Mouse (Mus musculus) heart, embryonic 10.5 days (tissue): Measurements from ENCODE around the gene Elmo1. TPM values are rescaled to one million over a fixed set of nuclear protein-coding genes. Genes with fewer than 3 reads are reported as not detected.

Experiments used
- DNase-seq: peaks from one replicate; pipeline ENCODE4 v3.0.0-alpha.2; 2017; ENCODE audit warnings: low spot score
- H3K27ac ChIP-seq: fragments of 300-500 bp; sonication (generic); 2 replicates; pipeline ENCODE4 v1.5.1; 2016; ENCODE audit warnings: mild to moderate bottlenecking
- H3K27me3 ChIP-seq: fragments of 300-500 bp; sonication (generic); 2 replicates; pipeline ENCODE4 v1.6.1; 2016; ENCODE audit warnings: mild to moderate bottlenecking; ENCODE audit not compliant: poor library complexity, insufficient read depth, severe bottlenecking
- H3K36me3 ChIP-seq: fragments of 300-500 bp; sonication (generic); 2 replicates; pipeline ENCODE4 v1.6.1; 2016; ENCODE audit warnings: mild to moderate bottlenecking, moderate library complexity
- H3K4me1 ChIP-seq: fragments of 300-500 bp; sonication (generic); 2 replicates; pipeline ENCODE4 v1.6.1; 2016; ENCODE audit warnings: mild to moderate bottlenecking
- H3K4me3 ChIP-seq: fragments of 300-500 bp; sonication (generic); 2 replicates; pipeline ENCODE4 v1.5.1; 2016; ENCODE audit warnings: mild to moderate bottlenecking, moderate library complexity
- H3K9me3 ChIP-seq: fragments of 300-500 bp; sonication (generic); 2 replicates; pipeline ENCODE4 v1.6.1; 2016; ENCODE audit warnings: mild to moderate bottlenecking, moderate library complexity
- WGBS: fragments of 180-500 bp; shearing (Covaris S2); methylation state at CpG from one replicate; pipeline ENCODE4 v1.1.7; 2016; 5-methylcytosine and 5-hydroxymethylcytosine counted together
- polyA plus RNA-seq: library from polyadenylated mRNA; unstranded; fragments of >200 nt; fragmentation: Nextera tagmentation; extraction: Ambion mirVana; gene quantifications from 2 replicates; pipeline ENCODE4 v1.2.1, GENCODE M21; 2016

The Elmo1 gene
- polyA plus RNA-seq, 1 experiment from 2014 or later, result 9.4 TPM

DNA sequence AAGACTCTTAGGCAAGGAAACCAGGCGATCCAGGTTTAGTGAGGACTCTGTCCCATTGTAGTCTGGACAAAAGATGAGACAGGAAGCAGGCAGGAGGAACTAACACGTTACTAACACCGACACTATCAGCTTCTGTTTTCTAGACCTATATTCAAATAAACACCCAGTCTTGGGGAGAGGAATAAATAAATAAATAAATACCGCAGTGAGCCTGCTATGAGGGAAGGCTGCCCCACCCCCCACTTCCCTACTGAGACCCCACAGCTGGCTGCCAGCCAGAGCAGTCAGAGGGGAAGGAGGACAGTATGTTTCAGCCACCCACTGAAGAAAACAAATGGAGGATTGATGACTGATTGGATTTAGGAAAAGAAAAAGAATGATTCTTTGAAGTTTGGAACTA, 9.2 kb downstream of the Elmo1 start:
- peak overlapping the region; percentile 9; the same call in 1 of the 2 replicates for H3K27ac ChIP-seq
- no peaks in the 10 kb centered on the region for H3K36me3 ChIP-seq
- WGBS, result 6% methylated on average over 4 of the region's 4 CpGs
- H3K4me1 ChIP-seq, result peaks cover 32% of the 10 kb centered on the region
- no peak for DNase-seq
- no peaks in the 10 kb centered on the region for H3K9me3 ChIP-seq
- no peaks in the 10 kb centered on the region; the same call in 1 of the 2 replicates for H3K27me3 ChIP-seq
- H3K4me3 ChIP-seq, result no peak overlapping the region

DNA sequence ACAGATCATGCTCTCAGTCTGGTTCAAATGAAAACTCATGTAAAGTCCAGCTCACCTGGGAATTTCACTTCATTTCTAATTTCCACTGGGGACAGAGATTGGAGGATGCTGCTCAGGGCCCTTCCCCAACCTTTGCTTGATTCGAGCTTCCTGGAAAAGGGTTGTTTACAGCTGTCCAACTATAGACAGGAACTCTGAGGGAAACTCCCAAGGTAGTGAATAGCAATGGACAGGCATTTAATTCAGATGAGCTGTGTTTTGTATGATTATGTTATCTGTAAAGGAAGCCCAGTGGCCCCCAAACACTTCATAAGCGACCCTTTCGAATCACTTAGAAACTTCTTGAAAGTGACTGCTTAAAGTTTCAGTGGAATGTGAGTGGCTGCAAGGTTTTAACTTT, 10.0 kb downstream of the Elmo1 start:
- 50% methylated on average over 3 of the region's 3 CpGs for WGBS
- no peak for DNase-seq
- Histone ChIP-seq H3K4me3 (no peak overlapping the region), H3K9me3 (no peaks in the 10 kb centered on the region), H3K27me3 (peaks cover under 1% of the 10 kb centered on the region; the same call in 1 of the 2 replicates), H3K4me1 (peaks cover 32% of the 10 kb centered on the region), H3K27ac (no peak overlapping the region), H3K36me3 (no peaks in the 10 kb centered on the region)

DNA sequence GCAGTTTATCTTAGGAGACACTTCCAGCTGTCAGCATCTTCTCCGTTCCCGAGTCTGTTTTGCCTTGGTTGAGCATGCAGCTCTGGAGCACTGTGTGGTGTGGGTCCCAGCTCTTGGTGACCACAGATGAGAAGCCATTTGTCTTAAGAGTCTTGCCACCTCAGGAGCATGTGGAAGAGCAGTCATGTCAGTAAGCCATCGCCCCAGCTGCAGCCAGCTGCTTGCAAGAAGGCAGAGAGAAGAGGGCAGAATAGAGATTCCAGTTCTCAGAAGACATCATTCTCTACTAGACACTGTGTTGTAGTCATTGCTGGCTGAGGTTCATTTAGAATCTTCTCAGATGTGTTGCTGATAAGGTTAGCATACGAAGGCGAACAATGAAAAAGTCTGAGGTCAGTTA, 11.3 kb downstream of the Elmo1 start:
- Histone ChIP-seq H3K4me3 (peak overlapping the region; percentile 10; the same call in 1 of the 2 replicates), H3K27me3 (peaks cover 6% of the 10 kb centered on the region; the same call in 1 of the 2 replicates), H3K36me3 (no peaks in the 10 kb centered on the region), H3K4me1 (peaks cover 32% of the 10 kb centered on the region), H3K27ac (no peak overlapping the region), H3K9me3 (no peaks in the 10 kb centered on the region)
- 43% methylated on average over 5 of the region's 5 CpGs for WGBS
- DNase-seq, result no peak

GRCm38 (mm10) chr13:20104791-20105190, 14.4 kb downstream of the Elmo1 start:
- WGBS, result 59% methylated on average over 2 of the region's 2 CpGs
- no peaks in the 10 kb centered on the region for H3K36me3 ChIP-seq
- 0 out of 2 replicates have a peak, but pooled peaks cover 6% of the 10 kb centered on the region for H3K27me3 ChIP-seq
- H3K4me1 ChIP-seq, result peaks cover 30% of the 10 kb centered on the region
- H3K4me3 ChIP-seq, result no peak overlapping the region
- DNase-seq, result no peak
- H3K9me3 ChIP-seq, result no peaks in the 10 kb centered on the region
- no peak overlapping the region for H3K27ac ChIP-seq

DNA sequence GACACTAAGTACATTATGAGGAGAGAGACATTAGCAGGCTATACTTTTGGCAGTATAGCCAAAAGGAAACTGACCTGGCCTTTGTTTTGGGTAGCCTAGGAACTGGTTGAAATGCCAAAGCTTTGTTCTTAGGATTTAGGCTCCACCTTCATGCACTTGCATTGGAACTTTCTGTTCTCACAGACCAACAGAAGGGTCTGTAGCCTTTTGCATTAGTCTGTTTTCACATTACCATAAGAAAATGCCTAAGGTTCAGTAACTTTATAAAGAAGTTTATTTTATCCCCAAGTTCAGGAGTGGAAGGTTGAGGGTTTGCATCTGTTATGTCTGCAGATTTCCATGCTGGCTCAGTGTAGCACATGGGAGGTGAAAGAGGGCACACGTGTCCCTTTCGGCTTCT, 15.6 kb downstream of the Elmo1 start:
- 88% methylated on average over 2 of the region's 2 CpGs for WGBS
- H3K36me3 ChIP-seq, result no peaks in the 10 kb centered on the region
- H3K27me3 ChIP-seq, result 0 out of 2 replicates have a peak, but pooled peaks cover 6% of the 10 kb centered on the region
- no peak for DNase-seq
- no peaks in the 10 kb centered on the region for H3K9me3 ChIP-seq
- no peak overlapping the region for H3K4me3 ChIP-seq
- H3K4me1 ChIP-seq, result peaks cover 28% of the 10 kb centered on the region
- H3K27ac ChIP-seq, result no peak overlapping the region

GRCm38 (mm10) chr13:20107953-20108498, 17.6 kb downstream of the Elmo1 start:
- Histone ChIP-seq H3K27me3 (0 out of 2 replicates have a peak, but pooled peaks cover 6% of the 10 kb centered on the region), H3K4me1 (peaks cover 30% of the 10 kb centered on the region), H3K36me3 (no peaks in the 10 kb centered on the region), H3K9me3 (no peaks in the 10 kb centered on the region), H3K4me3 (no peak overlapping the region), H3K27ac (no peak overlapping the region)
- WGBS, result 90% methylated on average over 5 of the region's 5 CpGs
- no peak for DNase-seq

DNA sequence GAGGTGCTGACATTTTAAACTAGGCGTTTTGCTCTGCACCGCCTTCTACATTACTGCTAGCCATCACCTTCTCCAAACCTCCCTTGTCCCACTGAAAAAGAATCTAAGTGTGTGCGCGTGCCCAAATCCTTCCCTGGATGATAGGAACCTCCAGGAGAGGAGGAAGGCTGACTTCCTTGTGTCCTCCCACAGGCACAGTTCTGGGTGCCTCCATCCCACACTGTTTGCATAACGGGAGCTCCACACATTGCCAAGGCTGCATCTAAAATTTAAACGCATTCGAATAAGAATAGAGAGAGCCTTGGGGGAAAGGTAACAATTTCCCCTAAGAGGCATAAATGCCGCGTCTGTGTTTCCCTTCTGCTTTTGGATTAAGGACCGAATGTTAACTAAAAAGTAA, 18.6 kb downstream of the Elmo1 start:
- H3K27me3 ChIP-seq, result 0 out of 2 replicates have a peak, but pooled peaks cover 6% of the 10 kb centered on the region
- no peak overlapping the region for H3K4me3 ChIP-seq
- no peaks in the 10 kb centered on the region for H3K36me3 ChIP-seq
- no peak for DNase-seq
- 45% methylated on average over 10 of the region's 10 CpGs for WGBS
- H3K27ac ChIP-seq, result no peak overlapping the region
- no peaks in the 10 kb centered on the region for H3K9me3 ChIP-seq
- peaks cover 26% of the 10 kb centered on the region for H3K4me1 ChIP-seq

- Histone ChIP-seq H3K4me3 (no peak overlapping the region), H3K36me3 (no peaks in the 10 kb centered on the region), H3K9me3 (no peaks in the 10 kb centered on the region), H3K27ac (no peak overlapping the region), H3K4me1 (peaks cover 22% of the 10 kb centered on the region), H3K27me3 (0 out of 2 replicates have a peak, but pooled peaks cover 6% of the 10 kb centered on the region)
- no peak for DNase-seq
- 58% methylated on average over 2 of the region's 2 CpGs for WGBS
These were observed 19.1 kb downstream of the Elmo1 start for GRCm38 (mm10) chr13:20109446-20109845.

GRCm38 (mm10) chr13:20109987-20110680, 19.7 kb downstream of the Elmo1 start:
- 68% methylated on average over 11 of the region's 11 CpGs for WGBS
- H3K9me3 ChIP-seq, result no peaks in the 10 kb centered on the region
- H3K36me3 ChIP-seq, result no peaks in the 10 kb centered on the region
- peaks cover 23% of the 10 kb centered on the region for H3K4me1 ChIP-seq
- H3K27me3 ChIP-seq, result 0 out of 2 replicates have a peak, but pooled peaks cover 6% of the 10 kb centered on the region
- no peak overlapping the region for H3K27ac ChIP-seq
- DNase-seq, result no peak
- no peak overlapping the region for H3K4me3 ChIP-seq

DNA sequence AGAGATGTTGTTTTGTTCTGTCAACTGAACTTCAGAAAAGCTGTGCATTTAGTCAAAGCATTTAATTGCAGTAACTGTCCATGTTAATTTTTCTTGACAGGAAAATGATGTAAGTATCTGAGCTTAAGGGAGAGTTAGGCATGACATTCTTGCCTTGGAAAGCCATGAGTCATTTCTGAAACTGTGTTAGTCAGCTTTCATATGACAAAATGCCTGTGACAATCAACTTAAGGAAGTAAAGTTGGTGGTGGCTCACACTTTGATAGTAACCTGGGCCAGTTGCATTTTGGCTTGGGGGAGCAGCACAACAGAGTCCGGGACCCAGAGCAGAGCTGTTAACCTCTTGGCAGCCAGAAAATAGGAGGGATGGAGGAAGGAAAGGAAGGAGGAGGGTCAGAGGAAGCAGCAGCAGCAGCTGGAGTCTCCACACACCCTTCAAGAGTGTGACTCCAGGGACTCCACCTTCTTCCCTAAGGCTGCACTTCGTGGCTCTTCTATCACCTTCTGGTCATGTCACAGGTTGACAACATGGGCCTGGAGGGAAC, 20.9 kb downstream of the Elmo1 start:
- H3K36me3 ChIP-seq, result no peaks in the 10 kb centered on the region
- H3K9me3 ChIP-seq, result no peaks in the 10 kb centered on the region
- WGBS, result 34% methylated on average over 2 of the region's 2 CpGs
- peaks cover 34% of the 10 kb centered on the region for H3K4me1 ChIP-seq
- H3K4me3 ChIP-seq, result no peak overlapping the region
- H3K27ac ChIP-seq, result no peak overlapping the region
- no peak for DNase-seq
- no peaks in the 10 kb centered on the region for H3K27me3 ChIP-seq

GRCm38 (mm10) chr13:20115131-20115907, 24.9 kb downstream of the Elmo1 start:
- Histone ChIP-seq H3K9me3 (no peaks in the 10 kb centered on the region), H3K27me3 (no peaks in the 10 kb centered on the region), H3K27ac (no peak overlapping the region), H3K36me3 (no peaks in the 10 kb centered on the region), H3K4me3 (no peak overlapping the region), H3K4me1 (peaks cover 25% of the 10 kb centered on the region)
- 38% methylated on average over 9 of the region's 9 CpGs for WGBS
- no peak for DNase-seq

GRCm38 (mm10) chr13:20116019-20116418, 25.6 kb downstream of the Elmo1 start:
- no peaks in the 10 kb centered on the region for H3K27me3 ChIP-seq
- H3K4me3 ChIP-seq, result no peak overlapping the region
- DNase-seq, result no peak
- 50% methylated on average over 6 of the region's 6 CpGs for WGBS
- no peak overlapping the region for H3K27ac ChIP-seq
- H3K36me3 ChIP-seq, result no peaks in the 10 kb centered on the region
- no peaks in the 10 kb centered on the region for H3K9me3 ChIP-seq
- peaks cover 29% of the 10 kb centered on the region for H3K4me1 ChIP-seq
